Comparison of ENCODE assay signal across 9 mouse cellular contexts in genomic region chr7:29067758-29068157, GRCm38 (mm10). TPM values are rescaled to one million over a fixed set of nuclear protein-coding genes. Genes with fewer than 3 reads are reported as not detected.
DNase-seq lines count a peak whose midpoint lies in the region; ATAC-seq lines count a peak whose summit lies in the region.
"Had no signal": no experiment of that assay in that cellular context is flagged by ENCODE, and none has a peak within 500 bp of the region (broad histone marks: within the 10 kb centered on the region; RNA-seq: fewer than 3 reads in every experiment).

No protein-coding gene starts in this region.

- H3K4me3 ChIP-seq in midbrain, embryonic 14.5 days (replicated peaks; ENCODE audit: low read depth, low read length), result no peak overlapping the region
- no peak overlapping the region for H3K4me3 ChIP-seq in midbrain, embryonic 11.5 days (ENCODE audit: low read depth, low read length)
- H3K4me3 ChIP-seq in hindbrain, embryonic 12.5 days, result no peak overlapping the region
- H3K4me3 ChIP-seq: erythroblast, embryonic 14.5 days had no signal

- peak; percentile 6 for DNase-seq in midbrain, embryonic 14.5 days
- DNase-seq in midbrain, embryonic 11.5 days (ENCODE audit: low spot score, missing footprints), result no peak
- DNase-seq in embryo, embryonic 10.5 days (ENCODE audit: low spot score), result peak; percentile 61
- DNase-seq in kidney, postnatal 10 days, result peak; percentile 73
- peak; percentile 52 for DNase-seq in retina, embryonic 14.5 days (ENCODE audit: low spot score)
- no peak for DNase-seq in Muller cell, postnatal 12 days (ENCODE audit: inconsistent ontology term)
- no peak for DNase-seq in spleen, postnatal 36 days (ENCODE audit: low spot score in 2 of 2)

- no peak overlapping the region for H3K9ac ChIP-seq in midbrain, embryonic 14.5 days (replicated peaks; ENCODE audit: low read length)
- H3K9ac ChIP-seq in midbrain, embryonic 11.5 days (ENCODE audit: low read length), result no peak overlapping the region
- H3K9ac ChIP-seq in hindbrain, embryonic 12.5 days, result no peak overlapping the region

- no peak overlapping the region for H3K27ac ChIP-seq in midbrain, embryonic 14.5 days (replicated peaks; ENCODE audit: low read depth, low read length)
- no peak overlapping the region for H3K27ac ChIP-seq in midbrain, embryonic 11.5 days (ENCODE audit: low read depth, low read length)
- H3K27ac ChIP-seq in hindbrain, embryonic 12.5 days, result no peak overlapping the region

- no peaks in the 10 kb centered on the region for H3K36me3 ChIP-seq in midbrain, embryonic 14.5 days (ENCODE audit: control insufficient read depth, insufficient read depth, low read length)
- H3K36me3 ChIP-seq in midbrain, embryonic 11.5 days (ENCODE audit: control insufficient read depth, insufficient read depth, low read length), result no peaks in the 10 kb centered on the region
- no peaks in the 10 kb centered on the region for H3K36me3 ChIP-seq in hindbrain, embryonic 12.5 days

- WGBS in midbrain, embryonic 14.5 days, result 9% methylated on average over 15 of the region's 15 CpGs
- 10% methylated on average over 15 of the region's 15 CpGs for WGBS in midbrain, embryonic 11.5 days
- 7% methylated on average over 15 of the region's 15 CpGs for whole genome bisulfite sequencing in hindbrain, embryonic 12.5 days

- H3K9me3 ChIP-seq in midbrain, embryonic 14.5 days (ENCODE audit: control insufficient read depth, low read length), result no peaks in the 10 kb centered on the region
- no peaks in the 10 kb centered on the region for H3K9me3 ChIP-seq in midbrain, embryonic 11.5 days (ENCODE audit: control insufficient read depth, low read length)
- H3K9me3 ChIP-seq in hindbrain, embryonic 12.5 days (replicated peaks), result no peaks in the 10 kb centered on the region

- H3K4me1 ChIP-seq in midbrain, embryonic 14.5 days (ENCODE audit: control insufficient read depth, insufficient read depth, low read length), result peaks cover 10% of the 10 kb centered on the region
- peaks cover 12% of the 10 kb centered on the region for H3K4me1 ChIP-seq in midbrain, embryonic 11.5 days (ENCODE audit: control insufficient read depth, insufficient read depth, low read length)
- H3K4me1 ChIP-seq in hindbrain, embryonic 12.5 days, result peaks cover 24% of the 10 kb centered on the region

- no peak overlapping the region for H3K4me2 ChIP-seq in midbrain, embryonic 14.5 days (ENCODE audit: low read length)
- no peak overlapping the region for H3K4me2 ChIP-seq in midbrain, embryonic 11.5 days
- H3K4me2 ChIP-seq in hindbrain, embryonic 12.5 days (replicated peaks), result no peak overlapping the region

- H3K27me3 ChIP-seq in midbrain, embryonic 14.5 days (ENCODE audit: control insufficient read depth, insufficient read depth, low read length), result no peaks in the 10 kb centered on the region
- H3K27me3 ChIP-seq in midbrain, embryonic 11.5 days (ENCODE audit: control insufficient read depth, insufficient read depth, low read length), result no peaks in the 10 kb centered on the region
- peaks cover 22% of the 10 kb centered on the region for H3K27me3 ChIP-seq in hindbrain, embryonic 12.5 days

- no peak for ATAC-seq in midbrain, embryonic 14.5 days (ENCODE audit: low FRiP score, low TSS enrichment)
- ATAC-seq in midbrain, embryonic 11.5 days (ENCODE audit: low FRiP score), result no peak
- no peak for ATAC-seq in hindbrain, embryonic 12.5 days (ENCODE audit: low FRiP score)

RNA-seq across cellular contexts. Expression of gene Ryr1, which starts 57.2 kb away (rescaled TPM):
- polyA plus RNA-seq in midbrain, embryonic 14.5 days (2014; fragmentation: Nextera tagmentation; extraction: Ambion mirVana), result 5.2 and 7.8 TPM in 2 replicates
- 0.30 and 0.55 TPM in 2 replicates for polyA plus RNA-seq in midbrain, embryonic 11.5 days (2014; fragmentation: Nextera tagmentation; extraction: Ambion mirVana)
- polyA plus RNA-seq in hindbrain, embryonic 12.5 days (2016; fragmentation: Nextera tagmentation; extraction: Ambion mirVana), result 5.2 and 5.7 TPM in 2 replicates

Comparison
In these comparisons a context has a peak if more than half of its experiments do, and no peak if none do; other contexts are left out.
1. DNase-seq: peak in midbrain, embryonic 14.5 days (single experiment), embryo, embryonic 10.5 days (single experiment), kidney, postnatal 10 days (single experiment) and retina, embryonic 14.5 days (single experiment); none in midbrain, embryonic 11.5 days (single experiment), Muller cell, postnatal 12 days (single experiment) and spleen, postnatal 36 days (0 of 2).